Mouse (Mus musculus) myocyte (in vitro differentiated cells): Measurements from ENCODE around the gene Spata17. TPM values are rescaled to one million over a fixed set of nuclear protein-coding genes. Genes with fewer than 3 reads are reported as not detected.

Source experiments
- H3K27me3 ChIP-seq: one replicate; pipeline ENCODE4 v1.6.1; 2011; ENCODE audit not compliant: control insufficient read depth, insufficient read depth, insufficient read length
- H3K36me3 ChIP-seq: one replicate; pipeline ENCODE4 v1.6.1; 2011; ENCODE audit not compliant: control insufficient read depth, insufficient read depth
- H3K4me2 ChIP-seq: one replicate; pipeline ENCODE4 v1.6.1; 2011; ENCODE audit warnings: low read depth, control low read depth
- H3K4me3 ChIP-seq: one replicate; pipeline ENCODE4 v1.5.1; 2011; ENCODE audit warnings: mild to moderate bottlenecking, control low read depth, moderate library complexity
- H3K79me2 ChIP-seq: one replicate; pipeline ENCODE4 v1.6.1; 2011; ENCODE audit not compliant: control insufficient read depth, insufficient read depth
- H3ac ChIP-seq: one replicate; pipeline ENCODE4 v1.6.1; 2011; ENCODE audit not compliant: control insufficient read depth, insufficient read length
- CEBPB ChIP-seq: IDR thresholded peaks from 2 replicates; pipeline ENCODE4 v1.6.1; 2011; ENCODE audit warnings: mild to moderate bottlenecking, moderate library complexity; ENCODE audit not compliant: poor library complexity, insufficient read depth, severe bottlenecking
- E2F4 ChIP-seq: IDR thresholded peaks from one replicate; pipeline ENCODE4 v1.6.1; 2011; ENCODE audit warnings: mild to moderate bottlenecking, control low read depth, moderate library complexity; ENCODE audit not compliant: insufficient read depth
- MAX ChIP-seq: IDR thresholded peaks from one replicate; pipeline ENCODE4 v1.6.1; 2011; ENCODE audit warnings: low read depth, mild to moderate bottlenecking, control low read depth
- MYOD1 ChIP-seq, 3 experiments: IDR thresholded peaks; one replicate each; pipeline ENCODE4 v1.6.1; 2011; ENCODE audit warnings: control low read depth in 2 of 3, low read depth in 2 of 3, mild to moderate bottlenecking in 2 of 3, moderate library complexity in 1 of 3; ENCODE audit not compliant: insufficient read length in 2 of 3, control insufficient read depth in 1 of 3
- POLR2A ChIP-seq: IDR thresholded peaks from one replicate; pipeline ENCODE4 v1.6.1; 2011; ENCODE audit warnings: low read depth, mild to moderate bottlenecking, control low read depth, moderate library complexity; ENCODE audit not compliant: insufficient read length
- POLR2AphosphoS2 ChIP-seq: IDR thresholded peaks from one replicate; pipeline ENCODE4 v1.6.1; 2011; ENCODE audit warnings: low read depth, control low read depth; ENCODE audit not compliant: insufficient read length
- REST ChIP-seq: IDR thresholded peaks from one replicate; pipeline ENCODE4 v1.6.1; 2011; ENCODE audit warnings: mild to moderate bottlenecking, control low read depth, moderate library complexity; ENCODE audit not compliant: insufficient read depth, insufficient read length
- SRF ChIP-seq: IDR thresholded peaks from one replicate; pipeline ENCODE4 v1.6.1; 2011; ENCODE audit warnings: low read depth; ENCODE audit not compliant: control insufficient read depth, insufficient read length
- TCF12 ChIP-seq: IDR thresholded peaks from one replicate; pipeline ENCODE4 v1.6.1; 2011; ENCODE audit warnings: mild to moderate bottlenecking, control low read depth; ENCODE audit not compliant: poor library complexity, insufficient read depth, severe bottlenecking
- TCF3 ChIP-seq: IDR thresholded peaks from one replicate; pipeline ENCODE4 v1.6.1; 2011; ENCODE audit warnings: low read depth, control low read depth; ENCODE audit not compliant: insufficient read length
- USF1 ChIP-seq: IDR thresholded peaks from one replicate; pipeline ENCODE4 v1.6.1; 2011; ENCODE audit warnings: low read depth, mild to moderate bottlenecking, control low read depth, moderate library complexity
- polyA plus RNA-seq: library from polyadenylated mRNA; unstranded; fragments of >200 nt; fragmentation: generic; extraction: Trizol; gene quantifications from one replicate; pipeline ENCODE4 v1.2.1, GENCODE M21; 2012; ENCODE audit warnings: missing spikeins

Spata17 gene
- polyA plus RNA-seq, 1 experiment, result 0.05 TPM

- no peaks in the 10 kb centered on the region for H3K79me2 ChIP-seq
- H3K4me3 ChIP-seq, result no peak overlapping the region
- TF ChIP-seq REST, result no peak
- no peak for TF ChIP-seq CEBPB
- TF ChIP-seq E2F4, result no peak
- no peak for TF ChIP-seq SRF
- TF ChIP-seq POLR2AphosphoS2, result no peak
- TF ChIP-seq MYOD1 (IDR thresholded peaks at IDR 0.05; ENCODE audit: control insufficient read depth in 1 of 3, insufficient read length in 2 of 3, low read depth in 2 of 3), result no peak
- no peak for TF ChIP-seq TCF12
- TF ChIP-seq USF1, result no peak
- TF ChIP-seq POLR2A, result no peak
- no peak for TF ChIP-seq TCF3
- no peak for TF ChIP-seq MAX
- no peaks in the 10 kb centered on the region for H3K27me3 ChIP-seq
- H3K36me3 ChIP-seq, result no peaks in the 10 kb centered on the region
- H3ac ChIP-seq, result no peak overlapping the region
- no peak overlapping the region for H3K4me2 ChIP-seq
Measured at GRCm38 (mm10) chr1:186997596-186998304, 217.5 kb downstream of the Spata17 start.

Other genes starting within 250 kb of the Spata17 start
- gene D1Pas1, start 248.0 kb downstream of the Spata17 start, polyA plus RNA-seq, result not detected
- gene Gpatch2, start within 50 bp of the Spata17 start, polyA plus RNA-seq, result 5.3 TPM